Mouse (Mus musculus) kidney, postnatal 14 days (tissue): ENCODE measurements around the gene Mrpl35.
"Not testable (repeated sequence)": the region's sequence is repeated elsewhere in the genome, so short reads cannot be mapped to it uniquely, and the experiment has no call there.

Source experiments
- DNase-seq: peaks from one replicate; pipeline ENCODE4 v3.0.0; 2022; ENCODE audit warnings: mixed read lengths

Gene Mrpl35

DNA sequence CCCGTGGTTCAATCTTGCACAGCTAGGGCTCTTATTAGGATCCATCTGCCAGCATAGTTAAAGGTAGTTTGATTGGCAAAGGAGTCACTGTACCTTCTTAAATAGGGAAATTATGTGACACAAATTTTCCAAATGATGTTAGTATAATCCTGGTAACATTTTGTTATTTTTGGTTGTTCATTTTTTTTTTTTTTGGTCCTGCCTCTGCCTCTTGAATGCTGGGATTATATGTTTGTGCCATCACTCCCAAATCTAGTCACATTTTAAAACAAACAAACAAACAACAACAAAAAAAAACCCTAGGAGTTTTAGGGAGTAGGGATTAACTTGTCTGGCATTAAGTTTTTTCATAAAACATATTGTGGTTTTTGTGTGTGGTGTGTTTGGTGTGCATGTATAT lies at the start of gene Mrpl35:
Gene Mrpl35, minus strand, starts transcription at position 101 of the 400 bp plus-strand sequence.
- DNase-seq = no peak

DNA sequence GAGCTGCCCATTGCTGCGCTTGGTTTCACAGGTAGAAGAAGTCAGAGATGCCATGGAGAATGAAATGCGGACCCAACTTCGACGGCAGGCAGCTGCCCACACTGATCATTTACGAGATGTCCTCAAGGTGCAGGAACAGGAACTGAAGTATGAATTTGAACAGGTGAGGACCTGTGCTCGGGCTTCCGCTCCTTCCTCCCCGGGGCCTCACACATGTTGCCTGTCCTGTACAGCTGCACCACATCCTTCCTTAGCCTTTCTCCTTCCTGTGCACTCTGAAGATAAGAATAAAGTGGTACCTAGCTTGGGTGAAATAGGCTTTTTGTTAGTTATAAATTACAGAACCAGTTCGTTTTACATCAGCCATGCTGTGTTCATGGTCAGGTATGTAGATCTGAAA lies 44.6 kb upstream of the Mrpl35 start:
- DNase-seq = no peak

DNA sequence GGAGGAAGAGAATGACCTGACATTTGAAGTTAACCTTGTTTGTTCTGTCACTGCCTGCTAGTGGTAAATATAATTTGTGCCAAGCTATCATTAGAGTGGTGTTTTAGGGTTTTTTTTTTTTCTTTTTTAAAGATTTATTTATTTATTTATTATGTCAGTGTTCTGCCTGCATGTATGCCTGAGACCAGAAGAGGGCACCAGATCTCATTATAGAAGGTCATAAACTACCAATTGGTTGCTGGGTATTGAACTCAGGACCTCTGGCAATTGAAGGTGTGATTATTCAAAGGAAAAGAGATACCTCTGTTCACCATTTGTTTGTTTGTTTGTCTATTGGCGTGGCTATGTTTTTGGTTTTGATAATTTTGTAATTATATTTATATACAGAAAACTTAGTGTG lies 42.0 kb upstream of the Mrpl35 start:
- no peak for DNase-seq

GRCm38 (mm10) chr6:71867751-71868150 lies 41.0 kb upstream of the Mrpl35 start:
- no peak for DNase-seq

GRCm38 (mm10) chr6:71846906-71847305 lies 20.1 kb upstream of the Mrpl35 start:
- DNase-seq = not testable (repeated sequence)

GRCm38 (mm10) chr6:71840597-71841290 lies 14.0 kb upstream of the Mrpl35 start:
- peak; percentile 16 for DNase-seq

DNA sequence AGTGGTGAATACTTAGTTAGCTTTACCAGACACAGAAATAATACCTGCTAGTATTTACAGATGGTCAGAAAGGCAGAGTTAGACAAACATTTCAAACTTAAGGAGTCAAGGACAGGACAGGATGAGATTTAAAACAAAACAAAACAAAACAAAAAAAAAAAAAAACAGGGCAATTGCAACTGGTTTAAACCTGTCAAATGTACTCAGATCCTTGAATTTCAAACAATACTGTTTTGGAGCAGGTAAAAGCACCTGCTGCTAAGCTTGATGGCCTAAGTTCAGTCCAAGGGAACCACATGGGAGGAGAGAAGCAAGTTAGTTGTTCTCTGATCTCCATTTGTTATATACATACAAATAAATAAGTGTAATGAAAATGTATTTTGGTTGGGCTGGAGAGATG lies 13.0 kb upstream of the Mrpl35 start:
- DNase-seq = no peak

DNA sequence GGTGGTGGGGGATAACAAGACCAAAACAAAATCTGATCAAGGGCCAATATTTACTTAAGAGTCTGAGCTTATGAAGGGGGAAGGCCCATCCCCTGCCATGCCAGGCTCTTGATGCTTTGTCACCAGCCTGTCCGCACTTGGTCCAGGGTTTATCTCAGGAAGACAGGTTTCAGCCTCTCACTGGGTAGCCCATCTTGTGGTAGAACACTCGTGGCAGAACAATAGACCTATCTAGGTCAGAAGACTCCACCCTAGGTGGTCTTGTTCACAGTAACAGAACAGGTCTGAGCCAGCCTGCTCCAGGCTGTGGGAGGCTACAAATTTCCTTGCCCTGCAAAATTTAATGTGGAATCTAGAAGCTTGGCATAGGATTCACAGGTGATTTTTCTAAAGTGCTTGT lies 10.0 kb upstream of the Mrpl35 start:
- no peak for DNase-seq

DNA sequence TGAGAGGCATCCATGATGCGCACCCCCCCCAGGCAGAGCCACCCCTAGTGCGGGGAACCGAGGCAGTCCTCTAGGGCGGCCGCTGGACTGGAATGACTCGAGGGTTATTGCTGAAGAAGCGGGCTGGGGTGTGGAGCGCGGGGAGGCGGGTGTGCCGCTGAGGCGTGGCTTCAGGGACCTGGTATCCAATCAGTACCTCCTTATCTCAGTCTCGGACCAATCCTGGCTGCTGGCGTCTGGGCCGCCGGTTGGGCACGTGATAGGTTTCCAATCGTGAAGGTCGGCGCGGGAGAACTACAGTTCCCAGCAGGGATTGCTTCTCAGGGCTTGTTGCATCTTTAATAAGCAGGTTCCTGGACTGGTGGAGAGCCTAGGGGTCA lies 4.8 kb upstream of the Mrpl35 start:
- DNase-seq = peak; percentile 97

DNA sequence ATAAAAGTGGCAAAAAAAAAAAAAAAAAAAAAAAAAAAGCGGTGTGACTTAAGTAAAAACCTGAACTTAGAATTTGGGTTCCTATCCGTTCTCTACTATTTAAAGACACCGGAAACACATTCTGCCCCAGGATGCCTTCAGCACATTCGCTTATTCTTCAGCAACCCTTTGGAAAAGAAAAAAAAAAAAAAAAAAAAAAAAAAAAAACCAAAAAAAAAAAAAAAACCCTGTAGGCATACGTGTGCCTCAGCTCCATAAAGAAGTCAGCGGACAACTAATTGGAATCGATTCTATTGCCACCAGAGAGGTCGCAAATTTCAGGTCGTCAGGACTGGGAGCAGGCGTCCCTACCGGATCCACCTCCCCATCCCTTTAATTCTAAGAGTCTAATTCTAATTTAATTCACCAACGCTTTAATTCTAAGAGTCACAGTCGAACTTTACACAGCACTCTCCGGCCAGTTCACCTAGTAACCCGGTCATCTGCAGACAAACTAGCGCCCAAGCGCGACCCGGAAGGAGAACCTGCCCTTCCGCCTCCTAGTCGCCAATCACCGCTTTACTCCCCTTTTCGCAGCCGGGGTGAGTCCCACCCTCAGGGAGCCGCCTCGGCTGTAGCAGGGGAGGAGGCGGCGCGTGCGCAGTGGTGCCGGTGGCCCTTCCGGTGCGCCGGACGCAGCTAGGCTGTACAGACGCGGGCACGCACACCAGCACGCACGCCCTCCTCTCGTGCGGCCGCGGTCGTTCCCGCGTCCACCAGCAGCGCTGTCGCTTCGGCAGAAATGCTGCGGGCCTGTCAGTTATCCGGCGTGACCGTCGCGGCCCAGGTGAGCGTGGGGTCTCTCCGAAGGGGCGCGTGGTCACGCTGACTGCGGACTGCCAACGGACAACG lies 4.2 kb upstream of the Mrpl35 start, which contains the start of gene Immt:
Gene Immt, plus strand, starts transcription at position 642 of the 891 bp plus-strand sequence.
- peak; percentile 98 for DNase-seq

DNA sequence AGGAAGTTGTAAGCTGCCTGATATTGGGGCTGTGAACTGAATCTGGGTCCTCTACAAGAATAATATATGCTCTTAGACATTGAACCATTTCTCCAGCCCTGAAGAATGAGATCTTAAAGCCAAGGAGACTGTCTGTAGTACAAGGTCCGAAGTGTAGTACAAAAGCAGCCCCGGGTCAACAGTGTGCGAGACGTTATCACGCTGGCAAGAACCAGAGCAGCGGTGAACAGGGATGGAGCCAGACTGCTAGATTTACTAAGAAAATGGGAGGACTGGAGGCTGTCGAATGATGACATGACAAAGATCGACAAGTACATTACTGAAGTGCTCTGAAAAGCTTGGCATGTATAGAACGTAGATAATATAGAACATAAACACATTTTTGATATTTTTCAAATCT lies 3.0 kb upstream of the Mrpl35 start:
- DNase-seq = no peak

DNA sequence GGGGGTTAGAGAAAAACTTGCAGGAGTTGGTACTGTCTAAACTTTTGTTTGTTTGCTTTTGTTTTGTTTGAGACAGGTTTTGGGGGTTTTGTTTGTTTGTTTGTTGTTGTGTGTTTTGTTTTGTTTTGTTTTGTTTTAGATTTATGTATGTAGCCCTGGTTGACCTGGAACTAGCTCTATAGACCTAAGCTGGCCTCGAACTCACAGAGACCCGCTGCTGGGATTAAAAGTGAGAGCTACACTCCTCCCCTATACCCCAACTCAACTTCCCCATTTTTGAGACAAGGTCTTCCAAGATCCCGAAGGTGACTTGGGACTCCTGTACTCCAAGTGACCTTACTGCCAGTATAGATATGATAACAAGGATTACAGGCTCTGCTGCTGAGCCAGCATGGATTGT lies 2.8 kb downstream of the Mrpl35 start:
- no peak for DNase-seq

DNA sequence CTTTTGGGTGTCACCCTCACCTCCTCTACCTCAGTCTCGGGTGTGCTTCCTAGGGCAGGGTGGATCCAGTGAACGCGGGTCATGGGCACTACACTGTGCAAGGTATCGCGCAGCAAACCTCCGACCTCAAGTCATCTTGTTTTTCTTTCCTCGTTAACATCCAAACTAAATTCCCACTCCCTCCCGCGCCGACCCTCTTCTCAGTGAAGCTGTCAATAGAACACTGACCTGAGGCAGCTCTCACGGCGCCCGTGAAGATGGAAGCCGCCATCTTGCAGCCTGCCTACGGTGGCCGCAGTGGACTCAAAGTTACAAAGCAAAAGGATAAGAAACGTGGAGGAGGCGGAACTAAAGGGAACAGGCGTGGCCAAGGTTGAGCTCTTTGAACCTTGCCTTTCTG lies 3.3 kb downstream of the Mrpl35 start:
- peak; percentile 93 for DNase-seq

DNA sequence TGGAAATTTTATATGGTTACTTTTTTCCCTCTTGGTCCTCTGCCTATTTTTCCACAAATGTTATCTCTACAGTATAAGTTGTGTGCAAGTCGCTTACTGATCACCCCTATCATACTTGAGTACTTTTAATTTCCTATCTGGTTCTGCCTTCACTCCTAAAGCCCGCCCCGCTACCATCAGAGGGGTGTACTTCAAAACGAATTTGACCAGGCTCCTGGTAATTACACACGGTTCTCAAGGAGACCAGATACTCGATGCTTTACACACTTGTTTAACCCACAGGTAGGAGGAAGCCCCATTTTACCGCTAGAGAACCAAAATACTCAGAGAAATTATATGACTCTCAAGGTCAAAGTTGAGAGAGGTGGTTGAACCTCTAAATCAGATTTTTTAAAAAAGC lies 3.7 kb downstream of the Mrpl35 start:
- DNase-seq = peak; percentile 10

DNA sequence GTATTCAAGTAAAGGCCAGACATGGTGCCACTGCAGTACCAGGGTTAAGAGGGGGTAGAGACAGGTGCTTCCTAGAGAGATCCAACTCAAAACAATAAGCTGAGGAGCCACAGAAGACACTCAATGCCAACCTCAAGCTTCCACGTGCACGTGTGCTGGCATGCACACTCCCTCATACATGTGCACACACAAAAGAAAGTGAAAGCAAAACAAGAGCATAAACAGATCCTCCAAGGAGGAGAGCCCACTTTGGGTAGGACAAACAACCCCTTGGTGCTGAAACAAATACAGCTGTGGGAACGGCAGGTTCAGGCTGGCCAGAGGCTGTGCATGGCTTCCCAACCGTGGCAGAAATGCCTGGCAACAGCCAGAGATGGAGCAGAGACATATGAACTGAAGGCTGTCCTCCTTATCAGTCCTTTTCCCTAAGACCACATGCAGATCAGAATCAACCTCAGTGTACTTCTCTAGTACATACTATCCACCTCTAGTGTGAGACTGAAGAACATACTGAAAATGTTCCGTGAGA lies 6.9 kb downstream of the Mrpl35 start:
- peak; percentile 48 for DNase-seq

DNA sequence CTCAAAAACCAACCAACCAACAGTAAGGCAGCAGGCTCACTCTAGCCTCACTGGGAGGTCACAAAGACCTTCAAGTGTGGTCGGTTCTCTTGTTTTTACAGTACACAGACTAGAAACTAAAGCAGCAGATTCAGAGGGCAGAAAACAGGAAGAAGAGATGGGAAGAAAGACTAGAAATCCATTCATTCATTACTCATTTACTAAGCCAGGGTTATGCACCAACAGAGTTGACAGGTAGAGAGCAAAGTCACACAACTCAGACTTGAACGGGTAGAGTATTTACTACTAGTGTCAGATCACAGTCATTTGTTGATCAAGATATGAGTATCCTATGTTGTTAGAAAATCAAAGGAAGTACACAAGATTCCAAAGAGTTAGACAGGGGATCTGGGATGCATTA lies 13.9 kb downstream of the Mrpl35 start:
- peak; percentile 14 for DNase-seq

GRCm38 (mm10) chr6:71809890-71810289 lies 16.9 kb downstream of the Mrpl35 start:
- DNase-seq = no peak

DNA sequence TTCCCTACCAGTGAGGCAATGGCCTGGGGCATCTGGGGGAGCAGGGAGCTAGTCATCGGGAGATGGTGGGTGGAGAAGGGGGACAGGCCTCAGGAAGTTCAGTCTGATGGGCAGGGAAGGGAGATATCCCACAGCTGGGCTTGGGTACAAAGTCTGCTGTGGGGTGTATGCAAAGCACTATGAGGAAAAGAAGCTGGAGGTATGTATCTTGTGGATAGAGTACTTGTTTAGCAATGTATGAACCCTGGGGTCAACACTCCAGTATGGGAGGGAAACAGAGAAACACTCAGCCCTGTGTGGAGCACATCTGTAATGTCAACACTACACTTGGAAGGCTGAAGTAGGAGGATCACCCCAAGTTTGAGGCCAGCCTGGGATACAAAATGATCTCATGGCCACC lies 20.1 kb downstream of the Mrpl35 start:
- DNase-seq = no peak

DNA sequence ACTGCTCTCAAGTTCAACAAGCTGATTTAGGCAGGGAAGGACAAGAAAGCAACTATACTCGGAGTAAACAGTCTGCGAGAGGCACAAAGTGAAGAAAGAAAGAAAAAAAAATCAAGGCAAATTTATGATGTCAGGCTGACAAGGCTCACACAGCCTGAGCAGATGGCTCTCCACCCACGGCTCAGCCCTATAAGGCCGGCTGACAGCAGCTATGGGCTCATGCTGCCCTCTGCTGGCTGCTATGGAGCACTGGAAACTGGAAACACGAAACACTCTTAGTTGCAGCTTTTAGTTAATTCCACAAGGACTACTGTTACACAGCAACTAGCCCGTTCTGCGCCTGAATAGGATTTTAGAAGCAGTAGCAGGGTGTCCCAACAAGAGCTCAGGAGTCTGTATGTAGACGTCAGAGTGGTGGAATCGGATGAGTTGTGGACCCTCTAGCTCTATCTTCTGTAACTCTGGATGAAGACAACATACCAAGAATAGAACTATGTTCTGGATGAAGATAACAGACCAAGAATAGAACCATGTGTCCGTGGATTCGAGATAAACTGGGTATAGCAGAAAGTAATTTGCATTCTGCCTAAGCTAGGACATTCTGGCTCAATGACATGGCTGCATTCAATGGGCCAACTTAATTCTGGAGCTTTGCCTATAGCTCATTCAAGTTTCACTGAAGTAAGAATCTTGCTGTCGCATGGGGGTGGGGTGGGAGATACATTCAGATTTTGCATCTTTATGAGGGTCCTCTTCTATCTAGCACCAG lies 22.5 kb downstream of the Mrpl35 start:
- DNase-seq = peak; percentile 76

DNA sequence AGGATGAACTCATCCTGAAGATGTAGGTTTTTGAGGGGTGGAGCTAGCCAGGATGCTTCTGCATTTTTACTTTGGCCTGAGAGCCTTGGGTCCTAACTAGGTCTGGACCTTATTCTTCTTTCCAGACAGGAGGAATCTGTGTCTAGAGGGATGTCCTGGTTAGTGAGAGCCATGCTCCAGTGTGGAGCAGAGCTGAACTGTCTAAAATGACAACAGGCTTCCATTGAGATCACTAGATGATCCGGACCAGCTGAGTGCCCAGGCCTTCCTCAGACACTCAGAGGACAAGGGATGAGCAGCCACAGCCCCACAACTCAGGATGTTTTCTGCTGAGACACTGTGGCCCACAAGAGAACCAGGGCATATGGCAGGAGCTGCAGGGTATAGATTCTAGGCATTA lies 23.2 kb downstream of the Mrpl35 start:
- DNase-seq = no peak

- no peak for DNase-seq
Observed at GRCm38 (mm10) chr6:71801714-71802094, 25.1 kb downstream of the Mrpl35 start.

DNA sequence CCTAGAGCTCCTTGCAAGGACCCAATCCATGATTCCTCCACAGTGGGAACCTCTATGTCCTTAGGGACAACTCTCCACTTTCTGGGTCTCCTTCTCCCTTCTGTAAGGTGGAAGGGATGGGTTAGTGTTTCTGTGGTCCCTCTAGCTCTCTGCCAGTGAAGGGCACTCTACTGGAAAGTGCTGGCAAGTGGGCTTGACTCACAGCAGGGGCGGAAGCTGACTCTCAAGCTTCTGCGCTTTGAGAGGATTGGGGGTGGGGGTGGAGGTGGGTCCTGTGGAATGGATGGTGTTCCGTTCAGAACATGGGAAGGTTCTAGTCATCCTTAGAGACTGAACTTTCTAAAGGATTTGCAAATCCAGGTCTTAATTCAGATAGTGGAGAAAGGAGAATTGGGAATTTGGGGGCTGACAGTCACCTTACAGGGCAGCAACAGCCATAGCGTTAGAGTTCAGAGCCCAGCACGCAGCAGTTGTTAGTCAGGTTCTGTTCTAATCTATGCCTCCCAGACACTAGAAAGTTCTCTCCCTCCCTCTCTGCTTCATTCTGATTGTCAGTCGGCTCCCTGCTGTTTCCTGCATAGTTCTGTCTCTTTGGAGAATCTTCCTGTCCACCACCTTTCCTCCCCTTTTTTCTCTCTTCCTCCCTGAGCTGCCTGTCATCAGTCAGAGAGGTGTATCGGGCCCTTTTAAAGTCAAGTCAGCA lies 25.6 kb downstream of the Mrpl35 start:
- DNase-seq = no peak

DNA sequence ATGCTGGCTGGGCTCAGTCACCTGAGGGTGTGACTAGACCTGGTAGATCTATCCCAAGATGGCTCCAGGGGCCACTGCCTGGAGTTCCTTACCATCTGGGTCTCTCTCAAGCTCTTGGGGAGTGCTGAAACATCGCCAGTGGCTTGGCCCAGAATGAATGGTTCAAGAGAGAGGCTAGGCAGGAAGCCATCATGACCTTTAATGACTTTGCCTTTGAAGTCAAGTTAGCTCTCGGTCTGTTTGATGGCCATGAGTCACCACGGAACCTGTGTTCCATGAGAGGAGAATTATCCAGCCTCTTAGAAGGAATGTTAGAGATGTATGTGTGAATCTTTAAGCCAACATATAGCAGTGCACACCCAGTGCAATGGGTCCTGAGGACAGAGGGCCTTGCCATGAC lies 27.4 kb downstream of the Mrpl35 start:
- no peak for DNase-seq
